Mouse (Mus musculus) layer of hippocampus, adult 18-20 months (tissue): ENCODE measurements around the gene Gga3. TPM values are rescaled to one million over a fixed set of nuclear protein-coding genes. Genes with fewer than 3 reads are reported as not detected.
A peak's percentile ranks its signal among the peaks of the same experiment; 100 is the strongest.

Experiments
- DNase-seq, 2 experiments: peaks; one replicate each; pipeline ENCODE4 v3.0.0; 2022; ENCODE audit warnings: low spot score in 2 of 2
- total RNA-seq, 2 experiments: library from RNA; stranded (reverse); gene quantifications; 2 replicates each; pipeline ENCODE4 v1.2.3; 2021

The Gga3 gene
- total RNA-seq, 2 experiments from 2014 or later, result 68.6 to 73.5 TPM

GRCm38 (mm10) chr11:115631505-115631890 lies 27.6 kb upstream of the Gga3 start:
- peak in 1 of 2 experiments; percentile 51 for DNase-seq

DNA sequence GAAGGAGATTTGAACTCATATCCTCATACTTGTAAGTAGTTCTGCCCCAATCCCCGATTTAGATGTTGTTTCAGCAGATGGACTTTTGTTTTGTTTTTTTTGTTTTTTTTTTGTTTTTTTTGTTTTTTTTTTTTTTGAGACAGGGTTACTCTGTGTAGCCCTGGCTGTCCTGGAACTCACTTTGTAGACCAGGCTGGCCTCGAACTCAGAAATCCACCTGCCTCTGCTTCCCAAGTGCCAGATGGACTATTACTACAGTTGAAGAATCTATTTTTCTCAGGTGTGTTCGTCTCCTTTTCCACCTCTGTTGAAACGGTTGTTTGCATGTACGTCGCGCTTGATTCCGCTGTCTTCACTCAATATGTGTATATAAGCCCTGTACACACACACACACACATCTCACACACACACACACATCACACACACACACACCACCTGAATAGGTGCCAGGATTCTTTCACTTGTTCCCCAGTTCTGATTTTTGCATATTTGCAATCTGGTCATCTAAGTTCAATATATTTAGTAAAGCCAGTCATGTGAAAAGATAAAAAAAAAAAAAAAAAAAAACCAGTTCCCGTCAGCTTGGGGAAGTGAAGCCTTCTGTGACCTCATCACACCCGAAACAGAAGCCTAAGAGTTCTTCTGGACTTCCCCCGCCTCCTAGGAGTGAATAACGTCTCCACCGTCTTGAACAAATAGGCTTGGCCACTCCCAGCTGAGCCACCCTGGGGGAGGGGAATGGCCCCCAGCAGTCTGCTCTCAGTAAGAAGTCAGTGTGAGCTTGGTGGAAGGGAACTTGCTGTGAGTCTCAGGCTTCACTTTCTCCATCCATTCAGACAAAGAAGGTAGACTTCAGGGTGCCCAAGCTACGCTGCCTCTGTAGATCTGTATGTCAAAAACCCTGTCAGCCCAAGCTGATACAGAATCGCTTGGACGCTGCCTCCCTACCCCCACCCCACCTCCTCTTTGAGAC lies 27.0 kb upstream of the Gga3 start:
- no peak for DNase-seq

GRCm38 (mm10) chr11:115629734-115630531 lies 26.1 kb upstream of the Gga3 start:
- no peak for DNase-seq

DNA sequence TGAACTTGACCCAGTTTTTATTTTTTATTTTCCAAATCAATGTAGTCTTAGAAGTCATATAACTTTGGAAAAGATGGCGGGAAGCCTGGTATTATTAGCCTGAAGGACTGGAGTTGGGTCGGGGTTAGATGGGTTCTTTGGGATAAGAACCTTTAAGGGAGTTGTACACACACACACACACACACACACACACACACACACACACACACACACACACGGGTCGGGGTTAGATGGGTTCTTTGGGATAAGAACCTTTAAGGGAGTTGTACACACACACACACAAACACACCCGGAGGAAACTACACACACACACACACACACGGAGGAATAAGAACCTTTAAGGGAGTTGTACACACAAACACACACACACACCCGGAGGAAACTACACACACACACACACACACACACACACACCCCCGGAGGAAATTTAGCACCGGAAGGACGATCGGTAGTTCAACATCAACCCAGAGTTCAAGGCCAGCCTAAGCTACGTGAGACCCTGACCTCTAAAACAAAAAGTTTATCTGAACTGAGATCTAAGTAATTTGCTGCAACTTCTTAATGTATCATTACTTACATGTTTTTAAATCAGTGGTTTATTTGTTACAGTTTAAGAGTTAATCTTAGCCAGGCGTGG lies 24.7 kb upstream of the Gga3 start:
- no peak for DNase-seq

DNA sequence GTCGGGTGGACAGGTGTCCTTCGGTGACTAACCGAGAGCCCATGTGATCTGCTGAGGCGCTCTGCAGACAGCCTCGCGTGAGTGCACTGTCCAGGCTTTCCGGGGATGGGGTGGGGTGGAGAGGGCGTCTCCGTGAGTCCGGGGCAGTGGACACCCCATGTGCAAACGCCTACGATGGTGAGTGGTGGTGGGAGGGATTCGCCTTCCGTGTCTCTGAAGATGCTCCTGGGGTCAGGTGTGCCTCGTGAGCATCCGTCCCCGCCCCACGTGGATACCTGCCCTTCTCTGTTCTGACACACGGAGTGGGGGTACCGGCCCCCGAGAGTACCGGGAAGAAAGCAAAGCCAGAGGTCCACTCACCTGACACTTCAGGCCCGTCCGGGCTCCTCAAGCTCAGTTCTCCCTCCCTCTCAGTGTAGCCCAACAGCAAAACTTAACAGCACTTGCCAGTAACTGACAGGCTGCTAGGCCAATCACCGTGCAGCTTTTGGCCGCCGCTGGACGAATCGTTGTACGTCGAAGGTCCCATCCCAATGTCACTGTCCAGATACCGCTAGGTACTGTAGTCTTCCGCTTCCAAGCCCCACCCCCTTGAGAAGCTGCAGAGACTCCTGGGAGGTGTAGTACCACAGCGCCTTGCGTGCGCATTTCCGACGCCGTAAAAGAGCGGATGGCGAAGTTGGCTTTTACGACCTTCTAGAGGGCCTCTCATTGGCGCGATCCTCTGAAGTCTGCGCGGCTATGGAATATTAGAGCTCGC lies 24.0 kb upstream of the Gga3 start, which contains the start of gene Slc25a19:
Gene Slc25a19, minus strand, starts transcription at position 591 of the 760 bp plus-strand sequence.
- DNase-seq, result peak; percentile 99 to 100

DNA sequence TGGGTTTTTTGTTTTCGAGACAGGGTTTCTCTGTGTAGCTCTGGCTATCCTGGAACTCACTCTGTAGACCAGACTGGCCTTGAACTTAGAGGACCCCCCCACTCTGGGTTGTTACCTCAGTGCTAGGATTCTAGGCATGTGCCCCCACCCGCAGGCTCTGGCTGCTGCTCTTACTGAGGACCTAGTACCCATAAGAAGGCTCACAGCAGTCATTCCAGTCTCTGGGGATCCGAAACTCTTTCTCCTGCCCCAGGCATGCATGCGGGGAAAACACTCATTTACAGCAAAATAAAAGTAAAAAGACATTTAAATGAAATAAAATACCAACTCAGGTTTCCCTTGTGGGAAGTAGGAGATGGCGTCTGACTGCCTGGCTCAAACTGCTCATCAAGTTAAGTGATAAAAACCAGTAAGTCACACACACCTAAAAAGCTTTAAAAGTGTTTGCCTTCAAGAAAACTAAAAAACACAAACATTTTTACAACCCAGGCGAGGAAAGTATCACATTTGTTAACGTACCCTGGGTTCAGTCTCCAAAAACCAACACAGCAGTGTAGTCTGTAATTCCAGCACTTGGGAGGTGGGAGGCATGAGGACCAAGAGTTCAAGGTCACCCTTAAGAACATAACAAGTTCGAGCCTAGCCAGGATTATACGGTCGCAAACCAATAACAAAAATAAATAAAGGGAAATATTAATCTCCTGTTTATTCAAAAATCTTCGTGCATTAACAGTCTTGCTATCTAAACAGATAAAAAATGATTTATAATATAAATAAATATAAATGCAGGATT lies 23.2 kb upstream of the Gga3 start:
- DNase-seq, result no peak

- DNase-seq, result no peak
These were observed 22.0 kb upstream of the Gga3 start for GRCm38 (mm10) chr11:115625877-115626276.

- no peak for DNase-seq
These were observed 19.7 kb upstream of the Gga3 start for GRCm38 (mm10) chr11:115623487-115624070.

DNA sequence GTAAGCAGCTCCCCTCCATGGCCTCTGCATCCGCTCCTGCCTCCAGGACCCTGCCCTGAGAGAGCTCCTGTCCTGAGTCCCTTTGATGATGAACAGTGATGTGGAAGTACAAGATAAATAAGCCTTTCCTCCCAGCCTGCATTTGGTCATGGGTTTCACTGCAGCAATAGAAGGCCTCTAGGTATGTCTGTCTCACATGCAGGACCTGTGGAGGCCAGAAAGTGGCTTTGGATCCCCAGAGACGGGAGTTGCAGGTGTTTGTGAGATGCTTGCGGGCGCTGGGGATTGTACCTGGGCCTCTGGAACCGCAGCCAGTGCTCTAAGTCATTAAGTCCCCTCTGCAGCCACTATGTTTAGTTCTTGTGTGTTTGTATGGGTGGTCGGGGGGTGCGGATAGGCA lies 16.1 kb upstream of the Gga3 start:
- no peak for DNase-seq

DNA sequence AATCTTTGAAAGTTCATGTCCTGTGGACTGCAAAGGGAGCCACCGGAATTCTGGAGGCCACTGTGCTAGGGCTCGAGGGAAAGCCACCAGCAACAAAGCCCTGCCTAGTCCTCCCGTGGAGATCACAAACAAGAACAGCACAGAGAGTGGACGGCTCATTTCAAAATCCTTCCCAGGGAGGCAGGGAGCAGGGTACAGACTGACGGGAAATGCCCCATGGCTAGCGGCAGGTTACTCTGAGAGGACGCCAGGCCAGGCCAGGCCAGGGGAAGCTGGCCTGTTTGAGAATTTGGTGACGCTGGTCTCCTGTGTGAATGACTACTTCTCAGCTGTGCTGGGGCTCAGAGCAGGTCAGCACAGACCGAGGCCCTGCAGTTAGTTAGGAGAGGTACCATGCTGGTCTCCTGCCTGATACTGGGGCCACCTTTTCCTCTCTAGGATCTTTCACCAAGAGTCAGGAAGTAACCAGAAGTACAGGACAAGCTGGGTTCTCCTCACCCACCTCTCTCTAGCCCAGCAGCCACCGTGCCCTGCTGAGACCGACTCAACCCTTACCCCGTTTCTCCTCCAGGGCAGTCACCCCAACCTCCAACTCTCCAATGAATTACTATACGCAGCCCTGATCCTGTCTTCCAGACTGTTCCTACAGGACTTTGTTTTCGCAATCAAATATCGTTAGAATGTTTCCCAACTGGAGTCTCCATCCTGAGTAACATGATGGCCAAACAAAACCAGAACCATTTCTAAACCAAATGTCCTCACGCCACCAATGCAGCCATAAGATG lies 15.1 kb upstream of the Gga3 start:
- DNase-seq, result no peak

- no peak for DNase-seq
These were observed 14.2 kb upstream of the Gga3 start for GRCm38 (mm10) chr11:115618001-115618400.

DNA sequence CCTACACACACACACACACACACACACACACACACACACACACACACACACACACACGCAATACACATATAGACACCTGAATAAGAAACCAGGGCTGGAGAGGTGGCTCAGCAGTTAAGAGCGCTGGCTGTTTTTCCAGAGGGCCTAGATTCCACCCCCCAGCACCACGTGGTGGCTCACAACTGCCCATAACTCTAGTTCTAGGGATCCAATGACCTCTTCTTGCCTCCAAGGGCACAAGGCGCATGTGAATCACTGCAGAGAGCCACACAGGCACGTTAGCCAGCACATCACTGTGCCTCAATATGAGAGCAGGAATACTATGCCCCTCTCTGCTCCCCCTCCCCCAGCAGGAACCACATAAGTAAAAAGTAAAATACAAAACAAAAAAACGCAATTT lies 13.0 kb upstream of the Gga3 start:
- DNase-seq, result no peak

DNA sequence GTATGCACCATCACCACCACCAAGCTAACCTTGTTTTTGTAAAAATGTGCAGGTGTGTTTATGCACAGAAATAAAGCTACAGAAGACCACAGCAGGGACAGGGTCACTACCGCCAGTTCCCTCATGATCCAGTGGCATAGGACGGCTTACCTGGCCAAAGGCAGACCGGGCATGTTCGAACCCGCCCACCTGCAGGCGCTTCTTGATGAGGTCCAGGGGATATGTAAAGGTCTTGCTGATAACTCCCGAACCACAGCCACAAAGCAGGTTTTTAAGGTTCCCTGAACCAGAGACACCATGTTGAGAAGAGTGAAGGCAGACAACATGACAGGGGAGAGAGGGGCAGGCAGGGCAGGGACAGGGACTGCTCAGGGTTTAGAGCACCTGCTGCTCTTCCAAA lies 12.5 kb upstream of the Gga3 start:
- no peak for DNase-seq

DNA sequence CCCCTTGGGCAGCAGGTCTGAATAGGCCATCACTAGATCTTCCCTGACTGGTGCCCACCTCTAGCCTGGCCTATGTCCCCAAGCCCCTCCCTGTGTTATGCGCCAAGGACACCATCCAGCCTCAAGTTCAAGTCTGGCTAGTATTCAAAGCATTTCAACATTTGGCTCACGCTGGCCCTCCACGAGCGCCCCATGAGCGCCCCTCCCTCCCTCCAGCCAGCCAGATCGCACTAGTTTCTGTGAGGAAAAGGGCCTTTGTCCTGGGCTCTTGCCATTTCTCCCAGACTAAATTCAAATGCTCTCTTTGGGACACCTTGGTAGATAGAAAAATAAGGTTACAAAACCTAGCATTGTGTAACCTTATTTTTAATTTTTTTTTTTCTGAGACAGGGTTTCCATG lies 12.0 kb upstream of the Gga3 start:
- no peak for DNase-seq

DNA sequence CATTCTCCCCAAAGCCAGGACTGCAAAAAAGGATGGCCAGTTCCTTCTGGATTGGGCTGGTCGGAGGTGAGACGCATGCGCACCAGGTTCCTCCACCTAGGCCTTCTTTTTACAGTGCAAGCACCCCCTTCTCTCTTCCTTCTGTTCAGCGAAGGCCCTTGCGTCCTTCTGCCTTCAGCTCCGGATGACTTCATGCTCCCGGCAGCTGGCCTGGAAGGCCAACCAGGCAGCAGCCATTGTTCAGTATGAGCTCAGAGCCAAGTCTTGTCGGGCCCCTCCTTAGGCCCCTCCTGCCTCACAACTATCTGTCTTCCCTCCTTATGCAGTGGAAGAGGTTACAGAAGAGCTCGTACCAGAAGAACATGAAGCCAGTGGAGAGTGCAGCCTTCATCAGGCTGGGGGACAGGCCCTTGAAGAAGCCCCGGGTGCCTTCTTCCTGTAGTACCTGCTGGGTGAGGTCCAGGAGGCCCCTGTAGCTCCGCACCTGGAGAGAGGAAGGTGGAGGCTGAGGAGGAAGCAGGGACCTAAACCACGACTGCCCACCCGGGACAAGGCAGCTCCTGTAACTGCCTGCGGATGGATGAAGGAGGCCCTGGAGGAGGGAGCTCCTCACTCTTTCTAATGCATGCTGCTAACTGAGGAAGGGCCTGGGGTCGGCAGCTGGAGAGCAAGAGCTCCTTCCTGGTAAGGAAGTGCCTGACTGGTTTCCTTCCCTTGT lies 11.4 kb upstream of the Gga3 start:
- no peak for DNase-seq

GRCm38 (mm10) chr11:115614346-115615107 lies 10.7 kb upstream of the Gga3 start:
- DNase-seq, result no peak

DNA sequence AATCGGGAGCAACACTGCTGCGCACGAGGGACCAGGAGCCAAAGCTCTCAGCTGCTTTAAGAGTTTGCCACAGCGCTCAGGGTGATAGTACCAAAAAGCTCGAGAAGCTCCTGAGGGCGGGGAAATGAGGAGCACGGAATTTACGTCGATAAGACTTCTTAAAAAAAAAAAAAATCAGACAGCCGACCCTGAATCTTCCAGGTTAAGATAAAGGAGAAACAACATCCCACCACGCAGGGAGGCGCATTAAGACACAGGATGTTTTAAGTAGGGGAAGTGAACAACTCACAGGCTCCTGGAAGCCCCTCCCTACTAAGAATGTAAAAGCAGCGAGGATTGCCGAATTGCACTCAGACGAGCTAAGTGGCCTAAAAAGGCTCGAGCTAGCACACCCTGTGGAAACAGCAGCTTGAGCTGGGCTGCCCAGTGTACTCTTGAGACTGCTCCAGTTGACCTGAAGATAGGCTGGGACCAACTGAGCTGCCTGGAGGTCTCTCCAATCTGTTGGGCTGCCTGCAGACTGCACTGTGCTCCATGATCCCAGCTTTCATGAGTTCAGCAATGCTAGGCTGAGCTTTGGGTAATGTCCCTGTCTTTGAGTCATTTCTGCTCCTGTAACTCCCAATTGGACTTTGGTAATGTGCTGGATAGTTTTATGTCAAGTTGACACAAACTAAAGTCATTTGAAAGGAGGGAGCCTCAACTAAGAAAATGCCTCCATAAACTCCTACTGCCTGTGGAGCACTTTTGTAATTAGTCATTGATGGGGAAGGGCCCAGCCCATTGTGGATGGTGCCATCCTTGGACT lies 9.5 kb upstream of the Gga3 start:
- DNase-seq, result no peak
